Mouse (Mus musculus) erythroblast, embryonic 14.5 days (primary cell): Measurements from ENCODE around the gene Uba52.

ENCODE experiments used
- GATA1 ChIP-seq: IDR thresholded peaks from 2 replicates; pipeline ENCODE4 v1.6.1; 2012; ENCODE audit warnings: low read length, inconsistent platforms, mixed read lengths
- TAL1 ChIP-seq: IDR thresholded peaks from 3 replicates; pipeline ENCODE4 v1.6.1; 2012; ENCODE audit warnings: low read length, inconsistent platforms, mixed read lengths

- TF ChIP-seq GATA1, result no peak
- TF ChIP-seq TAL1, result no peak
These were observed 25.1 kb upstream of the Uba52 start for GRCm38 (mm10) chr8:70535701-70536100.
